Mouse (Mus musculus): ENCODE measurements around the gene Zfp800. TPM values are rescaled to one million over a fixed set of nuclear protein-coding genes. Genes with fewer than 3 reads are reported as not detected.

Gene Zfp800
- polyA plus RNA-seq, 1 experiment from 2014 or later: 17.5 TPM

GRCm38 (mm10) chr6:28215268-28215954 is 182.4 kb downstream of the Zfp800 start:
- H3K27me3 ChIP-seq (ENCODE audit: insufficient read depth, poor library complexity, severe bottlenecking): peaks cover 6% of the 10 kb centered on the region; the same call in 1 of the 2 replicates
- H3K4me1 ChIP-seq (replicated peaks): peaks cover 7% of the 10 kb centered on the region; the same call in 1 of the 2 replicates
- H3K36me3 ChIP-seq: no peaks in the 10 kb centered on the region
- H3K9me3 ChIP-seq: no peaks in the 10 kb centered on the region
- H3K27ac ChIP-seq: peak overlapping the region; percentile 89
- peak overlapping the region; percentile 65 for H3K4me3 ChIP-seq
- WGBS: under 1% methylated on average over 87 of the region's 87 CpGs
- DNase-seq (ENCODE audit: low spot score): peak; percentile 58

GRCm38 (mm10) chr6:28214658-28215267 is 183.0 kb downstream of the Zfp800 start:
- peak; percentile 10 for DNase-seq (ENCODE audit: low spot score)
- Histone ChIP-seq H3K4me3 (peak overlapping the region; percentile 65), H3K4me1 (replicated peaks) (peaks cover 7% of the 10 kb centered on the region; the same call in 1 of the 2 replicates), H3K9me3 (no peaks in the 10 kb centered on the region), H3K36me3 (no peaks in the 10 kb centered on the region), H3K27me3 (ENCODE audit: insufficient read depth, poor library complexity, severe bottlenecking) (peaks cover 6% of the 10 kb centered on the region; the same call in 1 of the 2 replicates), H3K27ac (peak overlapping the region; percentile 89)
- WGBS: 29% methylated on average over 13 of the region's 13 CpGs

- no peaks in the 10 kb centered on the region for H3K27me3 ChIP-seq (ENCODE audit: insufficient read depth, poor library complexity, severe bottlenecking)
- no peaks in the 10 kb centered on the region for H3K4me1 ChIP-seq (replicated peaks)
- no peak overlapping the region for H3K27ac ChIP-seq
- H3K36me3 ChIP-seq: no peaks in the 10 kb centered on the region
- 67% methylated on average over 4 of the region's 4 CpGs for WGBS
- DNase-seq (ENCODE audit: low spot score): no peak
- no peaks in the 10 kb centered on the region for H3K9me3 ChIP-seq
- no peak overlapping the region for H3K4me3 ChIP-seq
Measured at GRCm38 (mm10) chr6:28203454-28203853, 194.4 kb downstream of the Zfp800 start.

- H3K36me3 ChIP-seq: no peaks in the 10 kb centered on the region
- H3K4me3 ChIP-seq: no peak overlapping the region
- no peaks in the 10 kb centered on the region for H3K27me3 ChIP-seq (ENCODE audit: insufficient read depth, poor library complexity, severe bottlenecking)
- no peak for DNase-seq (ENCODE audit: low spot score)
- no peaks in the 10 kb centered on the region for H3K4me1 ChIP-seq (replicated peaks)
- WGBS: 64% methylated on average over 6 of the region's 6 CpGs
- H3K27ac ChIP-seq: no peak overlapping the region
- H3K9me3 ChIP-seq: no peaks in the 10 kb centered on the region
Measured at GRCm38 (mm10) chr6:28202833-28203232, 195.0 kb downstream of the Zfp800 start.

- 69% methylated on average over 2 of the region's 2 CpGs for WGBS
- H3K9me3 ChIP-seq: no peaks in the 10 kb centered on the region
- no peak overlapping the region for H3K4me3 ChIP-seq
- DNase-seq (ENCODE audit: low spot score): no peak
- H3K4me1 ChIP-seq (replicated peaks): no peaks in the 10 kb centered on the region
- H3K27me3 ChIP-seq (ENCODE audit: insufficient read depth, poor library complexity, severe bottlenecking): no peaks in the 10 kb centered on the region
- no peaks in the 10 kb centered on the region for H3K36me3 ChIP-seq
- H3K27ac ChIP-seq: no peak overlapping the region
Measured at GRCm38 (mm10) chr6:28193901-28194300, 203.9 kb downstream of the Zfp800 start.

- Histone ChIP-seq H3K9me3 (no peaks in the 10 kb centered on the region), H3K27me3 (ENCODE audit: insufficient read depth, poor library complexity, severe bottlenecking) (no peaks in the 10 kb centered on the region), H3K4me3 (no peak overlapping the region), H3K36me3 (no peaks in the 10 kb centered on the region), H3K27ac (no peak overlapping the region), H3K4me1 (replicated peaks) (no peaks in the 10 kb centered on the region)
- no peak for DNase-seq (ENCODE audit: low spot score)
- 93% methylated on average over 2 of the region's 2 CpGs for WGBS
Measured at GRCm38 (mm10) chr6:28191935-28192334, 205.9 kb downstream of the Zfp800 start.

Other genes with a start within 250 kb of the Zfp800 start
- gene Arf5, start 25.6 kb upstream of the Zfp800 start, polyA plus RNA-seq (2016; fragmentation: Nextera tagmentation; extraction: Ambion mirVana): 302 and 343 TPM in 2 replicates
- not detected in 2 replicates for gene Fscn3, start 29.8 kb upstream of the Zfp800 start, polyA plus RNA-seq (2016; fragmentation: Nextera tagmentation; extraction: Ambion mirVana)
- gene Gcc1, start 30.4 kb upstream of the Zfp800 start, polyA plus RNA-seq (2016; fragmentation: Nextera tagmentation; extraction: Ambion mirVana): 11.9 and 13.0 TPM in 2 replicates
- not detected in 2 replicates for gene Pax4, start 51.3 kb upstream of the Zfp800 start, polyA plus RNA-seq (2016; fragmentation: Nextera tagmentation; extraction: Ambion mirVana)
- gene Snd1, start 77.1 kb upstream of the Zfp800 start, polyA plus RNA-seq (2016; fragmentation: Nextera tagmentation; extraction: Ambion mirVana): 112 and 117 TPM in 2 replicates

Measured in hindbrain, embryonic 10.5 days (tissue).